Mouse (Mus musculus) lung, postnatal 0 days (tissue): ENCODE data around the gene Pou2f1.

Experiments used
- CTCF ChIP-seq: IDR thresholded peaks from 2 replicates; pipeline ENCODE4 v1.5.1; 2016; ENCODE audit warnings: antibody characterized with exemption, mild to moderate bottlenecking
- EP300 ChIP-seq: IDR thresholded peaks from 2 replicates; pipeline ENCODE4 v1.6.1; 2016; ENCODE audit warnings: antibody characterized with exemption, mild to moderate bottlenecking, control low read depth

- no peak for TF ChIP-seq CTCF
- no peak for TF ChIP-seq EP300
Observed at GRCm38 (mm10) chr1:165842170-165842569, 160.3 kb downstream of the Pou2f1 start.
